Mouse (Mus musculus) stomach, embryonic 14.5 days (tissue): Measurements from ENCODE around the gene Nkain2. TPM values are rescaled to one million over a fixed set of nuclear protein-coding genes. Genes with fewer than 3 reads are reported as not detected.
"Not testable (repeated sequence)": the region's sequence is repeated elsewhere in the genome, so short reads cannot be mapped to it uniquely, and the experiment has no call there.

ENCODE experiments used
- ATAC-seq: fragments of 200-750 bp; cut with Nextera tagmentation; 2 replicates; pipeline ENCODE4 v1.8.0; 2017; ENCODE audit warnings: low read depth, moderate TSS enrichment; ENCODE audit not compliant: insufficient number of reproducible peaks, insufficient read depth, low FRiP score
- H3K27ac ChIP-seq: fragments of 300-500 bp; sonication (generic); 2 replicates; pipeline ENCODE4 v1.5.1; 2014; ENCODE audit warnings: mild to moderate bottlenecking, low read length, moderate library complexity, mixed read lengths
- H3K27me3 ChIP-seq: fragments of 300-500 bp; sonication (generic); 2 replicates; pipeline ENCODE4 v1.6.1; 2014; ENCODE audit warnings: low read length, control low read depth, mixed read lengths; ENCODE audit not compliant: control insufficient read depth, insufficient read depth
- H3K36me3 ChIP-seq: fragments of 300-500 bp; sonication (generic); 2 replicates; pipeline ENCODE4 v1.6.1; 2014; ENCODE audit warnings: mild to moderate bottlenecking, control low read depth, low read length, moderate library complexity, mixed read lengths; ENCODE audit not compliant: control insufficient read depth, insufficient read depth
- H3K4me1 ChIP-seq: fragments of 300-500 bp; sonication (generic); 2 replicates; pipeline ENCODE4 v1.6.1; 2014; ENCODE audit warnings: low read length, control low read depth, mixed read lengths; ENCODE audit not compliant: control insufficient read depth, insufficient read depth
- H3K4me2 ChIP-seq: fragments of 300-500 bp; sonication (generic); replicated peaks from 2 replicates; pipeline ENCODE4 v1.6.1; 2014; ENCODE audit warnings: low read depth, low read length, control low read depth
- H3K4me3 ChIP-seq: fragments of 300-500 bp; sonication (generic); 2 replicates; pipeline ENCODE4 v1.5.1; 2014; ENCODE audit warnings: low read depth, low read length, control low read depth
- H3K9ac ChIP-seq: fragments of 300-500 bp; sonication (generic); replicated peaks from 2 replicates; pipeline ENCODE4 v1.6.1; 2014; ENCODE audit warnings: low read depth, mild to moderate bottlenecking, control low read depth, low read length, moderate library complexity, mixed read lengths
- H3K9me3 ChIP-seq: fragments of 300-500 bp; sonication (generic); 2 replicates; pipeline ENCODE4 v1.6.1; 2016; ENCODE audit warnings: low read depth, low read length, control low read depth; ENCODE audit not compliant: control insufficient read depth
- WGBS: fragments of 180-500 bp; shearing (Covaris S2); extraction: QIAGEN DNeasy Blood & Tissue Kit; methylation state at CpG from one replicate; pipeline ENCODE4 v1.1.7; 2014; 5-methylcytosine and 5-hydroxymethylcytosine counted together
- polyA plus RNA-seq: library from polyadenylated mRNA; unstranded; fragments of >200 nt; fragmentation: Nextera tagmentation; extraction: Ambion mirVana; gene quantifications from 2 replicates; pipeline ENCODE4 v1.2.1, GENCODE M21; 2014

Nkain2 gene
- polyA plus RNA-seq, 1 experiment from 2014 or later = 1.9 TPM

GRCm38 (mm10) chr10:31947178-31947726, 943.0 kb downstream of the Nkain2 start:
- no peaks in the 10 kb centered on the region for H3K27me3 ChIP-seq
- no peak overlapping the region for H3K9ac ChIP-seq
- no peak overlapping the region for H3K27ac ChIP-seq
- H3K4me3 ChIP-seq = no peak overlapping the region
- no peaks in the 10 kb centered on the region for H3K9me3 ChIP-seq
- no peak for ATAC-seq
- no peak overlapping the region for H3K4me2 ChIP-seq
- WGBS = 73% methylated on average over 2 of the region's 2 CpGs
- no peaks in the 10 kb centered on the region for H3K4me1 ChIP-seq
- no peaks in the 10 kb centered on the region for H3K36me3 ChIP-seq

- no peak overlapping the region for H3K4me2 ChIP-seq
- H3K4me3 ChIP-seq = no peak overlapping the region
- H3K27me3 ChIP-seq = no peaks in the 10 kb centered on the region
- no peak overlapping the region for H3K27ac ChIP-seq
- no peak overlapping the region for H3K9ac ChIP-seq
- WGBS = 91% methylated on average over 2 of the region's 2 CpGs
- H3K36me3 ChIP-seq = no peaks in the 10 kb centered on the region
- ATAC-seq = no peak
- no peaks in the 10 kb centered on the region for H3K9me3 ChIP-seq
- H3K4me1 ChIP-seq = no peaks in the 10 kb centered on the region
These were observed 958.3 kb downstream of the Nkain2 start for GRCm38 (mm10) chr10:31931961-31932360.

GRCm38 (mm10) chr10:31927657-31928056, 962.6 kb downstream of the Nkain2 start:
- Histone ChIP-seq H3K4me3 (no peak overlapping the region), H3K4me2 (no peak overlapping the region), H3K9me3 (no peaks in the 10 kb centered on the region), H3K36me3 (no peaks in the 10 kb centered on the region), H3K27ac (no peak overlapping the region), H3K4me1 (no peaks in the 10 kb centered on the region), H3K9ac (no peak overlapping the region), H3K27me3 (no peaks in the 10 kb centered on the region)
- no peak for ATAC-seq
- 42% methylated on average over 5 of the region's 5 CpGs for WGBS

- WGBS = 91% methylated on average over 3 of the region's 3 CpGs
These were observed 969.4 kb downstream of the Nkain2 start for GRCm38 (mm10) chr10:31920901-31921300.

GRCm38 (mm10) chr10:31907488-31907887, 982.8 kb downstream of the Nkain2 start:
- Histone ChIP-seq H3K36me3 (no peaks in the 10 kb centered on the region), H3K4me3 (no peak overlapping the region), H3K9me3 (no peaks in the 10 kb centered on the region), H3K4me2 (no peak overlapping the region), H3K27ac (no peak overlapping the region), H3K27me3 (no peaks in the 10 kb centered on the region), H3K4me1 (no peaks in the 10 kb centered on the region), H3K9ac (no peak overlapping the region)
- WGBS = 67% methylated on average over 3 of the region's 3 CpGs
- ATAC-seq = no peak

More at GRCm38 (mm10) chr10:31920901-31921300, 969.4 kb downstream of the Nkain2 start:
- H3K27ac ChIP-seq, H3K36me3 ChIP-seq, H3K27me3 ChIP-seq, H3K4me1 ChIP-seq, H3K9ac ChIP-seq, H3K9me3 ChIP-seq, ATAC-seq, H3K4me3 ChIP-seq, H3K4me2 ChIP-seq: not testable (repeated sequence)

GRCm38 (mm10) chr10:31899501-31899900, 990.8 kb downstream of the Nkain2 start:
- no peak for ATAC-seq
- 13% methylated on average over 2 of the region's 2 CpGs for WGBS

GRCm38 (mm10) chr10:31873323-31873895, 1016.9 kb downstream of the Nkain2 start:
- H3K4me3 ChIP-seq = no peak overlapping the region
- no peaks in the 10 kb centered on the region for H3K36me3 ChIP-seq
- 58% methylated on average over 4 of the region's 4 CpGs for WGBS
- H3K27me3 ChIP-seq = no peaks in the 10 kb centered on the region
- no peaks in the 10 kb centered on the region for H3K9me3 ChIP-seq
- no peak for ATAC-seq
- H3K4me1 ChIP-seq = no peaks in the 10 kb centered on the region
- no peak overlapping the region for H3K27ac ChIP-seq
- H3K9ac ChIP-seq = no peak overlapping the region
- no peak overlapping the region for H3K4me2 ChIP-seq

More at GRCm38 (mm10) chr10:31899501-31899900, 990.8 kb downstream of the Nkain2 start:
- Histone ChIP-seq H3K9ac (no peak overlapping the region), H3K4me3 (no peak overlapping the region), H3K27ac (no peak overlapping the region), H3K4me1 (no peaks in the 10 kb centered on the region), H3K27me3 (no peaks in the 10 kb centered on the region), H3K36me3 (no peaks in the 10 kb centered on the region), H3K9me3 (no peaks in the 10 kb centered on the region), H3K4me2 (no peak overlapping the region)

- Histone ChIP-seq H3K4me3 (no peak overlapping the region), H3K27ac (no peak overlapping the region)
- WGBS = 77% methylated on average over 1 of the region's 1 CpGs
These were observed 1022.0 kb downstream of the Nkain2 start for GRCm38 (mm10) chr10:31868275-31868674.

GRCm38 (mm10) chr10:31827041-31827440, 1063.2 kb downstream of the Nkain2 start:
- no peak overlapping the region for H3K27ac ChIP-seq
- H3K4me1 ChIP-seq = no peaks in the 10 kb centered on the region
- no peaks in the 10 kb centered on the region for H3K36me3 ChIP-seq
- H3K4me3 ChIP-seq = no peak overlapping the region
- no peaks in the 10 kb centered on the region for H3K9me3 ChIP-seq
- no peak overlapping the region for H3K4me2 ChIP-seq
- no peak overlapping the region for H3K9ac ChIP-seq
- ATAC-seq = no peak
- WGBS = 73% methylated on average over 1 of the region's 1 CpGs
- no peaks in the 10 kb centered on the region for H3K27me3 ChIP-seq

More at GRCm38 (mm10) chr10:31868275-31868674, 1022.0 kb downstream of the Nkain2 start:
- Histone ChIP-seq H3K9me3 (no peaks in the 10 kb centered on the region), H3K27me3 (no peaks in the 10 kb centered on the region), H3K36me3 (no peaks in the 10 kb centered on the region), H3K9ac (no peak overlapping the region), H3K4me1 (no peaks in the 10 kb centered on the region), H3K4me2 (no peak overlapping the region)
- no peak for ATAC-seq
